Mouse (Mus musculus) midbrain, embryonic 11.5 days (tissue): ENCODE data around the gene Sdc4. TPM values are rescaled to one million over a fixed set of nuclear protein-coding genes. Genes with fewer than 3 reads are reported as not detected.

ENCODE experiments used
- ATAC-seq: fragments of 200-750 bp; cut with Nextera tagmentation; 2 replicates; pipeline ENCODE4 v1.8.0; 2017; ENCODE audit warnings: moderate TSS enrichment, moderate library complexity; ENCODE audit not compliant: low FRiP score
- DNase-seq: peaks from one replicate; pipeline ENCODE4 v3.0.0; 2015; ENCODE audit warnings: low spot score; ENCODE audit errors: missing footprints
- H3K27ac ChIP-seq: fragments of 300-500 bp; sonication (generic); 2 replicates; pipeline ENCODE4 v1.5.1; 2014; ENCODE audit warnings: low read depth, low read length
- H3K27me3 ChIP-seq: fragments of 300-500 bp; sonication (generic); 2 replicates; pipeline ENCODE4 v1.6.1; 2014; ENCODE audit warnings: mild to moderate bottlenecking, low read length, moderate library complexity, mixed read lengths; ENCODE audit not compliant: control insufficient read depth, insufficient read depth
- H3K36me3 ChIP-seq: fragments of 300-500 bp; sonication (generic); 2 replicates; pipeline ENCODE4 v1.6.1; 2014; ENCODE audit warnings: mild to moderate bottlenecking, low read length, moderate library complexity, mixed read lengths; ENCODE audit not compliant: control insufficient read depth, insufficient read depth
- H3K4me1 ChIP-seq: fragments of 300-500 bp; sonication (generic); 2 replicates; pipeline ENCODE4 v1.6.1; 2014; ENCODE audit warnings: low read length; ENCODE audit not compliant: control insufficient read depth, insufficient read depth
- H3K4me2 ChIP-seq: fragments of 300-500 bp; sonication (generic); 2 replicates; pipeline ENCODE4 v1.6.1; 2014; ENCODE audit warnings: mild to moderate bottlenecking, moderate library complexity
- H3K4me3 ChIP-seq: fragments of 300-500 bp; sonication (generic); 2 replicates; pipeline ENCODE4 v1.5.1; 2014; ENCODE audit warnings: low read depth, low read length
- H3K9ac ChIP-seq: fragments of 300-500 bp; sonication (generic); 2 replicates; pipeline ENCODE4 v1.6.1; 2014; ENCODE audit warnings: low read length
- H3K9me3 ChIP-seq: fragments of 300-500 bp; sonication (generic); 2 replicates; pipeline ENCODE4 v1.6.1; 2016; ENCODE audit warnings: low read length; ENCODE audit not compliant: control insufficient read depth
- WGBS: fragments of 180-500 bp; shearing (Covaris S2); extraction: QIAGEN DNeasy Blood & Tissue Kit; methylation state at CpG from one replicate; pipeline ENCODE4 v1.1.7; 2014; 5-methylcytosine and 5-hydroxymethylcytosine counted together
- polyA plus RNA-seq: library from polyadenylated mRNA; unstranded; fragments of >200 nt; fragmentation: Nextera tagmentation; extraction: Ambion mirVana; gene quantifications from 2 replicates; pipeline ENCODE4 v1.2.1, GENCODE M21; 2014

Sdc4 gene
- polyA plus RNA-seq, 1 experiment from 2014 or later: 9.7 TPM

DNA sequence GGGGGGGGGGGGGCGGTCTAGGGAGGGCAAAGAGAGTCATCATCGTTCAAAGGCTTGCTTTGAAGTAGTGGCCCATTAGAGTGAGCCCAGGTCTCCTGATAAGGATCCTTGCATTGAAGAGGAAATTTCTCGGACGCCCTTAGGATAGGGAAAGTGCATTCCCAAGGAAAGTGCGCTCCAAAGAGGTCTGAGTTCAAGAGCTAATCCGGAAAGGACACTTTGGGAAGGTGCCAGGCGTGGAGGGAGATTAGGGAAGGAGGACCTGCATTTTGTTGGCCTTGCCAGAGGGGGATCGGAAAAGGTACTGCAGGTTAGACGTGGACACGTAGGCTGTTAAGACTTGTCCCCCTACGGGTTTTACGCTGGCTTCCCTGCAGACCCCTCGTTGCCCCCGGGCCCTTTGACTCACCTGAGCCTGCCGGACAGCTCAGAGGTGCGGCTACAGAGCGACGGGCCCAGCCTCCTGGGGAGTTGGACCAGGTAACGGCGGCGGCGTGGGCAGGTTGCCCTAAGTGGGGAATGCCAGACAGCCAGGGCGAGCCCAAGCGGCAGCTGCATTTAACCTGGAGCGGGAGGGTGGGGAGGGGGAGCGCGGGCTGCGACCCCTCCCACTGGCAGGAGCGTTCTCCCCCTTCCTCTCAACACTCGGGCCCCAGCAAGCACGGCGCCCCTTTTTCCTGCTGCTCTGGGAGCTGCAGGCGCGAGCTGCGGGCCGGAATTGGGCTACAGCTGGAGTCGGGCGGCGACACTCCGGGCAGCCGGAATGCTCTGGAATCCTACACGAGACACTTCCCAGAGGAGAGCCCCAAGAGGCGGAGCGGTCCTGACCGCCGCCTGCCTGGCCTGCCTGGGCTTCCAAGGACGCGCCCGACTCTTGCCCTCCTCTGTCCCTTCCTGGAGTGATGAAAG, 39.4 kb downstream of the Sdc4 start:
- ATAC-seq: no peak
- DNase-seq: peak; percentile 88
- WGBS: 2% methylated on average over 45 of the region's 49 CpGs
- Histone ChIP-seq H3K27me3 (peaks cover 95% of the 10 kb centered on the region), H3K4me1 (peaks cover 5% of the 10 kb centered on the region; the same call in 1 of the 2 replicates), H3K9me3 (no peaks in the 10 kb centered on the region), H3K4me2 (peak overlapping the region; percentile 33), H3K9ac (peak overlapping the region; percentile 14; the same call in 1 of the 2 replicates), H3K36me3 (no peaks in the 10 kb centered on the region), H3K27ac (no peak overlapping the region), H3K4me3 (peak overlapping the region; percentile 12)

GRCm38 (mm10) chr2:164403396-164404081, 40.1 kb downstream of the Sdc4 start:
- H3K4me2 ChIP-seq: no peak overlapping the region
- peaks cover 90% of the 10 kb centered on the region for H3K27me3 ChIP-seq
- 10% methylated on average over 14 of the region's 14 CpGs for WGBS
- no peaks in the 10 kb centered on the region for H3K9me3 ChIP-seq
- H3K9ac ChIP-seq: no peak overlapping the region
- H3K27ac ChIP-seq: no peak overlapping the region
- peaks cover 5% of the 10 kb centered on the region; the same call in 1 of the 2 replicates for H3K4me1 ChIP-seq
- ATAC-seq (no peak; the same call in 1 of the 2 replicates), DNase-seq (no peak)
- no peaks in the 10 kb centered on the region for H3K36me3 ChIP-seq
- H3K4me3 ChIP-seq: no peak overlapping the region

DNA sequence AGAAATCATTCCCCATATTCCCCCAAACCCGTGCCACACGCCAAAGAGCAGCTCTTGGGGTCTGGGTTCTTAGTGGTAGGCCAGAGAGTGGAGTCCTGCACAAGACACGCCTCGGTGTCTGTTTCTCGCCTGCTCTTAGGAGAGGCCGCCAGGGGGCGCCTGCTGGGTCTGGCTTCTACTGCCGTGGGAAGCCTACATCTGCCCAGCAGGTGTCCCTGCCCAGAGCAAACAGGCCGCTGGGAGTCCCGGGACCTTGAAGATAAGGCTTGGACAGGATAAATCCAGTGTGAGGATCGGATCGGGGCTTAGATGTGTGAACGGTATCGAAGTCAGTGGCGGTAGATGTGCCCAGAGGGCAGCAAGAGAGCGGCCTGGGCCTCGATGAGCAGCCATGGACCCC, 40.8 kb downstream of the Sdc4 start, which contains the start of gene Rbpjl:
Rbpjl (plus strand) TSS at position 236 of the 400 bp plus-strand sequence.
- ATAC-seq: peak; percentile 47; the same call in 1 of the 2 replicates
- 4% methylated on average over 17 of the region's 17 CpGs for WGBS

DNA sequence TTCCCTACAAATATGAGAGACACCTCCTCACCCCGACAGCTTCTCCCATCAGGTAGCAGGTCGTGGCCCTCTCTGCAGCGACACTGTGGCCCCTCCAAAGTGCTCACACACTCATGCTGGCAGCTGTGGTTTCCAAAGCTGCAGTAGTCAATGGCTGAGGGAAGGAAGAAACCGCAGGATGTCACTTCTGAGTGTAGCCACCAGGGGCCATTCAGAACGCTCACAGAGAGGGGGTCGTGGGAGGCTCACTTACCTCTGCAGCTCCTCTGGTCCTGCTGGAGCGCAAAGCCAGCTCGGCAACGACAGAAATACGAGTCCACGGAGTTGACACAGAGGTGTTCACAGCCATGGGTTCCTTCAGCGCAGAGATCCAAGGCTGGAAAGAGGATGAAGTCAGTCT, 46.8 kb downstream of the Sdc4 start:
- Histone ChIP-seq H3K27me3 (peaks cover 26% of the 10 kb centered on the region), H3K4me2 (no peak overlapping the region), H3K9ac (no peak overlapping the region), H3K9me3 (no peaks in the 10 kb centered on the region), H3K4me1 (no peaks in the 10 kb centered on the region; the same call in 1 of the 2 replicates), H3K4me3 (no peak overlapping the region), H3K27ac (no peak overlapping the region), H3K36me3 (no peaks in the 10 kb centered on the region)
- 77% methylated on average over 12 of the region's 12 CpGs for WGBS
- no peak for DNase-seq
- ATAC-seq: no peak

More for the DNA sequence above, 40.8 kb downstream of the Sdc4 start, which contains the start of gene Rbpjl:
- Histone ChIP-seq H3K9me3 (no peaks in the 10 kb centered on the region), H3K4me2 (no peak within 1 kb of the TSS), H3K9ac (no peak within 1 kb of the TSS), H3K4me1 (peaks cover 5% of the 10 kb centered on the region; the same call in 1 of the 2 replicates), H3K36me3 (no peaks in the 10 kb centered on the region), H3K27ac (no peak within 1 kb of the TSS), H3K27me3 (peaks cover 83% of the 10 kb centered on the region), H3K4me3 (no peak within 1 kb of the TSS)
- DNase-seq: peak; percentile 98

- DNase-seq (no peak), ATAC-seq (no peak)
- Histone ChIP-seq H3K4me3 (no peak overlapping the region), H3K9ac (no peak overlapping the region), H3K36me3 (no peaks in the 10 kb centered on the region), H3K4me1 (no peaks in the 10 kb centered on the region; the same call in 1 of the 2 replicates), H3K27me3 (peaks cover 18% of the 10 kb centered on the region), H3K27ac (no peak overlapping the region), H3K4me2 (no peak overlapping the region), H3K9me3 (no peaks in the 10 kb centered on the region)
- WGBS: 90% methylated on average over 7 of the region's 7 CpGs
Observed at GRCm38 (mm10) chr2:164396076-164396475, 47.6 kb downstream of the Sdc4 start.

- ATAC-seq: no peak
- WGBS: 81% methylated on average over 29 of the region's 29 CpGs
- Histone ChIP-seq H3K4me1 (peaks cover 6% of the 10 kb centered on the region; the same call in 1 of the 2 replicates), H3K36me3 (no peaks in the 10 kb centered on the region), H3K27ac (no peak overlapping the region), H3K27me3 (peaks cover 16% of the 10 kb centered on the region), H3K4me2 (no peak overlapping the region), H3K4me3 (no peak overlapping the region), H3K9me3 (no peaks in the 10 kb centered on the region), H3K9ac (no peak overlapping the region)
- peak; percentile 75 for DNase-seq
Observed at GRCm38 (mm10) chr2:164393126-164393525, 50.6 kb downstream of the Sdc4 start.

GRCm38 (mm10) chr2:164389499-164389898, 54.2 kb downstream of the Sdc4 start:
- peaks cover 31% of the 10 kb centered on the region for H3K27me3 ChIP-seq
- H3K36me3 ChIP-seq: no peaks in the 10 kb centered on the region
- H3K4me1 ChIP-seq: peaks cover 11% of the 10 kb centered on the region
- peak overlapping the region; percentile 64 for H3K4me2 ChIP-seq
- H3K9ac ChIP-seq: peak overlapping the region; percentile 54
- no peak overlapping the region for H3K27ac ChIP-seq
- ATAC-seq: peak; percentile 72
- peak overlapping the region; percentile 38 for H3K4me3 ChIP-seq
- peak; percentile 100 for DNase-seq
- 0% methylated on average over 30 of the region's 30 CpGs for whole genome bisulfite sequencing
- no peaks in the 10 kb centered on the region for H3K9me3 ChIP-seq

GRCm38 (mm10) chr2:164389020-164389419, 54.7 kb downstream of the Sdc4 start, which contains the start of gene Slpi:
Gene Slpi, minus strand, starts transcription at chr2:164389095.
- Histone ChIP-seq H3K4me3 (peak within 1 kb of the TSS; percentile 38), H3K4me2 (peak within 1 kb of the TSS; percentile 64), H3K9me3 (no peaks in the 10 kb centered on the region), H3K4me1 (peaks cover 11% of the 10 kb centered on the region), H3K27me3 (peaks cover 31% of the 10 kb centered on the region), H3K9ac (peak within 1 kb of the TSS; percentile 54), H3K36me3 (no peaks in the 10 kb centered on the region), H3K27ac (no peak within 1 kb of the TSS)
- peak; percentile 87 for DNase-seq
- 1% methylated on average over 17 of the region's 17 CpGs for WGBS
- peak; percentile 75 for ATAC-seq
